Mouse (Mus musculus) heart, postnatal 0 days (tissue): ENCODE results near the gene Ric1. TPM values are rescaled to one million over a fixed set of nuclear protein-coding genes. Genes with fewer than 3 reads are reported as not detected.
A peak's percentile ranks its signal among the peaks of the same experiment; 100 is the strongest.

Experiments
- ATAC-seq: fragments of 200-750 bp; cut with Nextera tagmentation; 2 replicates; pipeline ENCODE4 v1.8.0; 2017; ENCODE audit warnings: low read depth, moderate number of reproducible peaks, moderate library complexity; ENCODE audit not compliant: insufficient read depth
- DNase-seq: peaks from one replicate; pipeline ENCODE4 v3.0.0-alpha.2; 2016; ENCODE audit warnings: low spot score
- H3K27ac ChIP-seq: fragments of 300-500 bp; sonication (generic); 2 replicates; pipeline ENCODE4 v1.5.1; 2014; ENCODE audit warnings: low read depth, mild to moderate bottlenecking
- H3K27me3 ChIP-seq: fragments of 300-500 bp; sonication (generic); 2 replicates; pipeline ENCODE4 v1.6.1; 2014; ENCODE audit warnings: low read length, mixed read lengths; ENCODE audit not compliant: control insufficient read depth, insufficient read depth
- H3K36me3 ChIP-seq: fragments of 300-500 bp; sonication (generic); replicated peaks from 2 replicates; pipeline ENCODE4 v1.6.1; 2014; ENCODE audit warnings: low read length, mixed read lengths; ENCODE audit not compliant: control insufficient read depth, insufficient read depth
- H3K4me1 ChIP-seq: fragments of 300-500 bp; sonication (generic); 2 replicates; pipeline ENCODE4 v1.6.1; 2014; ENCODE audit warnings: antibody characterized with exemption; ENCODE audit not compliant: control insufficient read depth, insufficient read depth
- H3K4me2 ChIP-seq: fragments of 300-500 bp; sonication (generic); 2 replicates; pipeline ENCODE4 v1.6.1; 2014; ENCODE audit warnings: low read depth, mild to moderate bottlenecking, low read length, moderate library complexity
- H3K4me3 ChIP-seq: fragments of 300-500 bp; sonication (generic); 2 replicates; pipeline ENCODE4 v1.5.1; 2014; ENCODE audit warnings: low read depth, low read length
- H3K9ac ChIP-seq: fragments of 300-500 bp; sonication (generic); replicated peaks from 2 replicates; pipeline ENCODE4 v1.6.1; 2014; ENCODE audit warnings: low read depth, low read length, mixed read lengths
- H3K9me3 ChIP-seq: fragments of 300-500 bp; sonication (generic); replicated peaks from 2 replicates; pipeline ENCODE4 v1.6.1; 2016; ENCODE audit warnings: low read length; ENCODE audit not compliant: control insufficient read depth
- CTCF ChIP-seq: IDR thresholded peaks from 2 replicates; pipeline ENCODE4 v1.5.1; 2016; ENCODE audit warnings: antibody characterized with exemption, control low read depth, low read depth
- EP300 ChIP-seq: IDR thresholded peaks from 2 replicates; pipeline ENCODE4 v1.6.1; 2016; ENCODE audit warnings: antibody characterized with exemption, low read depth
- WGBS: fragments of 180-500 bp; shearing (Covaris S2); extraction: QIAGEN DNeasy Blood & Tissue Kit; methylation state at CpG from one replicate; pipeline ENCODE4 v1.1.7; 2014; 5-methylcytosine and 5-hydroxymethylcytosine counted together
- polyA plus RNA-seq: library from polyadenylated mRNA; unstranded; fragments of >200 nt; fragmentation: Nextera tagmentation; extraction: Ambion mirVana; gene quantifications from 2 replicates; pipeline ENCODE4 v1.2.1, GENCODE M21; 2015
- total RNA-seq: library from RNA; depleted of rRNA; stranded (reverse); fragments of >200 nt; gene quantifications from 2 replicates; pipeline ENCODE4 v1.2.3, GENCODE M21; 2014; ENCODE audit warnings: low replicate concordance

The Ric1 gene
- total and polyA plus RNA-seq, 2 experiments from 2014 or later, result 6.0 to 29.9 TPM

GRCm38 (mm10) chr19:29643194-29643922 lies 121.3 kb downstream of the Ric1 start:
- H3K27ac ChIP-seq, result no peak overlapping the region
- WGBS, result 89% methylated on average over 11 of the region's 11 CpGs
- DNase-seq (no peak), ATAC-seq (no peak)
- no peak overlapping the region for H3K9ac ChIP-seq
- H3K36me3 ChIP-seq, result no peaks in the 10 kb centered on the region
- no peaks in the 10 kb centered on the region for H3K27me3 ChIP-seq
- H3K4me1 ChIP-seq, result 0 out of 2 replicates have a peak, but pooled peaks cover 4% of the 10 kb centered on the region
- H3K4me3 ChIP-seq, result no peak overlapping the region
- H3K4me2 ChIP-seq, result no peak overlapping the region
- TF ChIP-seq CTCF, result no peak
- no peak for TF ChIP-seq EP300
- H3K9me3 ChIP-seq, result no peaks in the 10 kb centered on the region

GRCm38 (mm10) chr19:29644747-29645146 lies 122.7 kb downstream of the Ric1 start:
- no peaks in the 10 kb centered on the region for H3K36me3 ChIP-seq
- no peak overlapping the region for H3K4me2 ChIP-seq
- H3K9ac ChIP-seq, result no peak overlapping the region
- DNase-seq (no peak), ATAC-seq (no peak)
- H3K27me3 ChIP-seq, result no peaks in the 10 kb centered on the region
- H3K9me3 ChIP-seq, result no peaks in the 10 kb centered on the region
- TF ChIP-seq CTCF (no peak), EP300 (no peak)
- 0 out of 2 replicates have a peak, but pooled peaks cover 4% of the 10 kb centered on the region for H3K4me1 ChIP-seq
- WGBS, result 99% methylated on average over 6 of the region's 6 CpGs
- no peak overlapping the region for H3K27ac ChIP-seq
- no peak overlapping the region for H3K4me3 ChIP-seq

- H3K27me3 ChIP-seq, result peaks cover 7% of the 10 kb centered on the region; the same call in 1 of the 2 replicates
- under 1% methylated on average over 79 of the region's 90 CpGs for WGBS
- ATAC-seq, result peak; percentile 94
These were observed 125.8 kb downstream of the Ric1 start, which contains the start of gene Ermp1 for GRCm38 (mm10) chr19:29647651-29648549. Ermp1 (minus strand) TSS chr19:29648415.

GRCm38 (mm10) chr19:29648550-29648914 lies 126.5 kb downstream of the Ric1 start:
- no peak for TF ChIP-seq CTCF
- TF ChIP-seq EP300, result no peak
- Histone ChIP-seq H3K9me3 (no peaks in the 10 kb centered on the region), H3K36me3 (no peaks in the 10 kb centered on the region), H3K9ac (peak overlapping the region; percentile 73; the same call in 1 of the 2 replicates), H3K27ac (no peak overlapping the region), H3K4me3 (peak overlapping the region; percentile 84; the same call in 1 of the 2 replicates), H3K4me2 (0 out of 2 replicates have a peak overlapping the region, but pooled peaks have one; percentile 89), H3K4me1 (no peaks in the 10 kb centered on the region), H3K27me3 (peaks cover 13% of the 10 kb centered on the region; the same call in 1 of the 2 replicates)
- 35% methylated on average over 4 of the region's 4 CpGs for WGBS
- ATAC-seq (no peak), DNase-seq (no peak)

More at GRCm38 (mm10) chr19:29647651-29648549, 125.8 kb downstream of the Ric1 start, which contains the start of gene Ermp1:
- peak; percentile 86 for DNase-seq
- Histone ChIP-seq H3K36me3 (no peaks in the 10 kb centered on the region), H3K4me2 (peak within 1 kb of the TSS; percentile 89), H3K27ac (peak within 1 kb of the TSS; percentile 78), H3K4me1 (no peaks in the 10 kb centered on the region), H3K9me3 (no peaks in the 10 kb centered on the region), H3K4me3 (peak within 1 kb of the TSS; percentile 84), H3K9ac (peak within 1 kb of the TSS; percentile 73)
- TF ChIP-seq CTCF, result peak; percentile 96
- TF ChIP-seq EP300, result no peak

DNA sequence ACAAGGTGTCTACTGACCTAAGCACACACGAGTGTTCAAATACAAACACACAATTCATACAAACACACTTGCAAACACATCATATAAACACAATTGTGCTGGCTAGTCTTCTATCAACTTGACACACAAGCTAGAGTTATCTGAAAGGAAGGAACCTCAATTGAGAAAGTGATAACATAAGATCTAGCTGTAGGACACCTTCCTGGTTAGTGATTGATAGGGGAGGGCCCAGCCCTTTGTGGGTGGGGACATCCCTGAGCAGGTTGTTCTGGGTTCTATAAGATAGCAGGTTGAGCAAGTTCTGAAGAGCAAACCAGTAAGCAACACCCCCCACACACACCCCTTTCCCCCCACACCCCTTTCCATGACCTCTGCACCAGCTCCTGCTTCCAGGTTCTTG lies 127.6 kb downstream of the Ric1 start:
- WGBS, result 68% methylated on average over 1 of the region's 1 CpGs
- no peak overlapping the region for H3K27ac ChIP-seq
- ATAC-seq, result no peak
- no peak for DNase-seq
- no peaks in the 10 kb centered on the region for H3K4me1 ChIP-seq
- H3K4me2 ChIP-seq, result no peak overlapping the region
- H3K36me3 ChIP-seq, result no peaks in the 10 kb centered on the region
- H3K9me3 ChIP-seq, result no peaks in the 10 kb centered on the region
- peaks cover 15% of the 10 kb centered on the region; the same call in 1 of the 2 replicates for H3K27me3 ChIP-seq
- TF ChIP-seq EP300, result no peak
- TF ChIP-seq CTCF, result no peak
- no peak overlapping the region for H3K9ac ChIP-seq
- no peak overlapping the region for H3K4me3 ChIP-seq
